Mouse (Mus musculus) hindbrain, embryonic 11.5 days (tissue): ENCODE measurements at regions not wholly inside any gene's neighbourhood (a gene's known extent, or its start where the extent isn't known, plus 50 kb on each side); places are given as distances from the start of the nearest gene placed in this dataset.

Experiments used
- ATAC-seq: fragments of 200-750 bp; cut with Nextera tagmentation; 2 replicates; pipeline ENCODE4 v1.8.0; 2017; ENCODE audit warnings: mild to moderate bottlenecking, moderate TSS enrichment, moderate library complexity; ENCODE audit not compliant: low FRiP score
- DNase-seq: peaks from one replicate; pipeline ENCODE4 v3.0.0-alpha.2; 2015; ENCODE audit warnings: low spot score
- H3K27ac ChIP-seq: fragments of 300-500 bp; sonication (generic); 2 replicates; pipeline ENCODE4 v1.5.1; 2014; ENCODE audit warnings: mild to moderate bottlenecking, low read depth, low read length
- H3K27me3 ChIP-seq: fragments of 300-500 bp; sonication (generic); 2 replicates; pipeline ENCODE4 v1.6.1; 2014; ENCODE audit warnings: mild to moderate bottlenecking, low read length, moderate library complexity, mixed read lengths; ENCODE audit not compliant: control insufficient read depth, insufficient read depth
- H3K36me3 ChIP-seq: fragments of 300-500 bp; sonication (generic); 2 replicates; pipeline ENCODE4 v1.6.1; 2014; ENCODE audit warnings: mild to moderate bottlenecking, low read length, moderate library complexity, mixed read lengths; ENCODE audit not compliant: control insufficient read depth, insufficient read depth
- H3K4me1 ChIP-seq: fragments of 300-500 bp; sonication (generic); replicated peaks from 2 replicates; pipeline ENCODE4 v1.6.1; 2014; ENCODE audit warnings: low read length, mixed read lengths; ENCODE audit not compliant: control insufficient read depth, insufficient read depth
- H3K4me2 ChIP-seq: fragments of 300-500 bp; sonication (generic); replicated peaks from 2 replicates; pipeline ENCODE4 v1.6.1; 2014; ENCODE audit warnings: mild to moderate bottlenecking, low read depth, low read length
- H3K4me3 ChIP-seq: fragments of 300-500 bp; sonication (generic); 2 replicates; pipeline ENCODE4 v1.5.1; 2014; ENCODE audit warnings: low read depth, low read length
- H3K9ac ChIP-seq: fragments of 300-500 bp; sonication (generic); 2 replicates; pipeline ENCODE4 v1.6.1; 2014; ENCODE audit warnings: low read depth, low read length
- H3K9me3 ChIP-seq: fragments of 300-500 bp; sonication (generic); 2 replicates; pipeline ENCODE4 v1.6.1; 2016; ENCODE audit warnings: low read length; ENCODE audit not compliant: control insufficient read depth
- WGBS: fragments of 180-500 bp; shearing (Covaris S2); extraction: QIAGEN DNeasy Blood & Tissue Kit; methylation state at CpG from one replicate; pipeline ENCODE4 v1.1.7; 2014; 5-methylcytosine and 5-hydroxymethylcytosine counted together

DNA sequence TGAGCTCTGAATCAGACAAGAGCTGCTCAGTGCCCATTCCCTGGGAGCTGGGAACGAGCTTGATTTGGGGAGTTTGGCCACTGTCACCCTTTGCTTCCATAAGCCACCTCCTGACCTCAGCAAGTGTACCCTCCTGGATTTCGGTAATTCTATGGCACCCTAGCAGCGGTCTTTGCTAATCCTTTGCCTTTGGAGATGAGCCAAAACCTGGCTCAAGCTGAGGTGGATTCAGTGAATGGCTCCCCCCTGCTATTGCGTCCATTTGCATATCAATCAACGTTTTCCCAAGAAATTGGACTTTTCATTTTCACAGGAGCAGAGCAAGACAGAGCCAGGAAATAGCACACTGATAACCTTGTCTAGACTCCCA lies 204.1 kb downstream of the 1700129C05Rik start:
- Histone ChIP-seq H3K27me3 (no peaks in the 10 kb centered on the region), H3K36me3 (no peaks in the 10 kb centered on the region), H3K4me2 (no peak overlapping the region), H3K9ac (no peak overlapping the region), H3K4me1 (no peaks in the 10 kb centered on the region), H3K9me3 (no peaks in the 10 kb centered on the region), H3K27ac (no peak overlapping the region), H3K4me3 (no peak overlapping the region)
- ATAC-seq: no peak
- no peak for DNase-seq
- WGBS: 46% methylated on average over 5 of the region's 5 CpGs

DNA sequence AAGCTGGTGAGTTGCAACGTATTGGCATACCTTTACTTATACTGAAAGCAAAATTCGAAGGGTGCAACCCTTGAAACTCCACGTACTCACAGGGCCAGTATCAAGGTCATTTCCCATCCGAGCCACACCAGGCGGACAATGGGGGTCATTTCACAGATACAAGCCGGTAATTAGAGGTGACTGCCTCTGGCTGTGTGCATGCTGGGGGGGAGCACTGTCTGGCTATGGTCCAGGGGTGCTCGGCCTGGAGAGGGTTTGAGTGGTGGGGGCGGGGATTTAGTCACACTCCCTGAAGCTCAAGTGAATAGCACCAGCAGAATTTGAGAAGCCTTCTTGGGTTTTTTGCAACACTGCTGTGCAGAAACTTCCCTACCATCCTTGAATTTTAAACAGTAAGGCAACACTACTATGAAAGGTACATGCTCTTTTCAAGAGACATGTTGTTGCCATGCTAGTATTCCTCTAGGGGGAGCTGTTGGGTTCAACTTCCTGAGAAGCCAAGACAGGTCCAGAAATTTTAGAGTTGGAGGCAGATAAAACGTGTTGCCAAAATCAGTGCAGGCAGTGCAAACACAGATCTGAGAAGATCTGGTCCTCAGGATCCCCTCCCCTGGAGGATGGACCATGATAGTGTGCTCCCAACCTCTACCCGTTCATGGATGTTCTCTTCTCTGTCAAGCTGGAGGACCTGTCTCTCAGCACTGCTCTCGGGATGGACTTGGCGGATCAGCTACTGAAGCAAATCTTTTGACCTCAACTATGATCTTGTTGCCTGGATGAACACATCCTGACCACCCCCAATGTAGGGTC lies 204.7 kb downstream of the 1700129C05Rik start:
- no peak overlapping the region for H3K9ac ChIP-seq
- H3K36me3 ChIP-seq: no peaks in the 10 kb centered on the region
- no peak overlapping the region; the same call in 1 of the 2 replicates for H3K4me2 ChIP-seq
- 37% methylated on average over 12 of the region's 12 CpGs for WGBS
- no peak overlapping the region for H3K4me3 ChIP-seq
- H3K27ac ChIP-seq: no peak overlapping the region
- DNase-seq (peak; percentile 54), ATAC-seq (peak; percentile 76)
- no peaks in the 10 kb centered on the region for H3K4me1 ChIP-seq
- H3K27me3 ChIP-seq: no peaks in the 10 kb centered on the region
- H3K9me3 ChIP-seq: no peaks in the 10 kb centered on the region

DNA sequence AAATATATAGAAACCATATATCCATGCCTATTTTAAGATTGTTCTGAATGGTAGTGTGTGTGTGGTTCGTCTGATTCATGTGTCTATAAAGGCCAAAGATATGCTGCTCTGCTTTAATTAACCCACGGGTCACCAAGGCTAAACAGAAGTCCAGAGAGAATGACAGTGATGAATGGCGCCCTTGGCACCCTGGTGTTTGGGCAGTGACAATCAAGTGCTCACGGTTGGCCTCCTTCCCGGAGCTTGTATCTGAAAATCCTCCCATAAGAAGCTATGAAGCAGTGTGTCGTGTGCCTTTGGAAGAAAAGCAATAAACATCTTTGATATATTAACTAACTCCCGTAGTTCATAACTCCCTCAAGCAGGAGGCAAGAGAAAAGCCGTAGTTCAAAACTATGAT lies 205.4 kb downstream of the 1700129C05Rik start:
- Histone ChIP-seq H3K4me2 (no peak overlapping the region), H3K4me3 (no peak overlapping the region), H3K36me3 (no peaks in the 10 kb centered on the region), H3K9me3 (no peaks in the 10 kb centered on the region), H3K4me1 (no peaks in the 10 kb centered on the region), H3K9ac (no peak overlapping the region), H3K27ac (no peak overlapping the region), H3K27me3 (no peaks in the 10 kb centered on the region)
- WGBS: 17% methylated on average over 8 of the region's 8 CpGs
- ATAC-seq (peak; percentile 84), DNase-seq (peak; percentile 74)

DNA sequence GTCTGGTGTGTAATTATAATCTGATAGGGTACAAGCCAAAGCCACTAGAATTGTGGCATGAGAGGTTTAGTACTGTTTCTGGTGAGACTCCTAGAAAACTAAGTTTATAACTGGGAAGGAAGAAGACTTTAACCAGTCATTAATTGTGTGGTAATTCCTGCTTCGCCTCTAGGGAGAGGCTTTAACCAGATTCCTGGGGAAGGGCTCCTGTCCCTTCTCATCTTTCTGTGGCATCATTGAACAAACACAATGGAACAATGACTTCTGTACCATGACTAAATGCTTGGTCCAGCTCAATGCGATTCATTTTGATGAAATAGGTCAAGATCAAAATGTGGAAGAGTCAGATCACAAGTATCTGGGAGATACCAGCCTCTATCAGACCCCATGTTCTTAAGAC lies 206.6 kb downstream of the 1700129C05Rik start:
- H3K9me3 ChIP-seq: no peaks in the 10 kb centered on the region
- no peak overlapping the region for H3K4me2 ChIP-seq
- ATAC-seq (no peak), DNase-seq (peak; percentile 15)
- 30% methylated on average over 2 of the region's 2 CpGs for WGBS
- H3K9ac ChIP-seq: no peak overlapping the region
- H3K4me1 ChIP-seq: no peaks in the 10 kb centered on the region
- H3K36me3 ChIP-seq: no peaks in the 10 kb centered on the region
- no peak overlapping the region for H3K4me3 ChIP-seq
- H3K27me3 ChIP-seq: no peaks in the 10 kb centered on the region
- H3K27ac ChIP-seq: no peak overlapping the region

DNA sequence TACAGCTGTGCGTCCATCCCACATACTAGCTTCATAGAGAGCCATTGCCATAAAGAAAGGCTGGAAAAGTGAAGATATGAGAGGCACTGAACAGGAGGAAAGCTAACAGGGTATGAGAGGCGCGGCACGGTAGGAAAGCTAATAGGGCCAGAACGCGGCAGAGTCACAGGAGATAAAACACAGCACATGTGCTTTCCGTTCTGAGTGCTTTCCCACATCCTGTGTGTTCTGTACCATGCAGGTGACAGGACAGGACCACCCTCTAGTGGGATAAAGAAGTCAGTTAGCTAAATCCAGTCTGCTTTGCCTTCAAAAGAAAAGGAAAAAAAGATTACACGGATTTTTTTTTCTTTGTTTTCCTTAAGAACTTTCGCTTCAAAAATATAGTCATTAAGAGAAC lies 224.8 kb downstream of the 1700129C05Rik start:
- H3K4me1 ChIP-seq: no peaks in the 10 kb centered on the region
- ATAC-seq (no peak), DNase-seq (no peak)
- 84% methylated on average over 9 of the region's 9 CpGs for WGBS
- H3K9ac ChIP-seq: no peak overlapping the region
- H3K4me2 ChIP-seq: no peak overlapping the region
- H3K9me3 ChIP-seq: no peaks in the 10 kb centered on the region
- H3K4me3 ChIP-seq: no peak overlapping the region
- no peaks in the 10 kb centered on the region for H3K36me3 ChIP-seq
- no peak overlapping the region for H3K27ac ChIP-seq
- no peaks in the 10 kb centered on the region for H3K27me3 ChIP-seq

DNA sequence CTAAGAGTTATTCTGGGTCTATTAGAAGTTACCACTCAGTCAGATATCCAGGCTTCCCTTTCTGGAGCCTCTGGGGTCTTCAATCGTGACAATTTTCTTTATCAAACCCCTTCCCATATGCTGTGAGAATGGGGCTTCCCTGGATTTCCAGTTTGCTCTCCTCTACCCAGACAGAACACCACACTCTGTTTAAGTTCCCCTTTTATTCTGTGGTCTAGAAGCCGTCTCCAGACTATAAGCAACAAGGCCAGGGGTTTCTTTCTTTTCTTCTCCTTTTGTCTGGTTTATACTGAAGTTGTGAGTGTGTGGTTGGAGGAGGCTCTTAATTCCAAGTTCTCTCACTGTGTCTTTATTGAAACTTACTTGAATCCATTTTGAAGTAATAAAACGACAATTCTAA lies 225.5 kb downstream of the 1700129C05Rik start:
- no peaks in the 10 kb centered on the region for H3K4me1 ChIP-seq

DNA sequence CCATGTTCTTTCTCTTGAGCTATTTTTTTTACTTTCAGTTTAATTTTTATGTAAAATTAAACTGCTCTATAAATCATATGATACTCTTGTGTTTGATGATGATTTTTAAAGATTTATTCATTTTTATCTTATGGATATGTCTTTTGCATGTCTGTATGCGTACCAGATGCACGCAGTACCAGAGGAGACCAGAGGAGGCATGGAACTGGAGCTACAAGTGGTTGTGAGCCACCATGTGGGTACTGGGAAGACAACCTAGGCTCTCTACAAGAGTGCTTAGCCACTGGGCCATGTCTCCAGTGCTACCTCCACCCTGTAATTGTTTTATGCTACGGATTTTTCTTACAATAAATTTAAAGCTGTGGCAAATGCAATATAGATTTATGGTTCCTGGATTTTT lies 227.8 kb downstream of the 1700129C05Rik start:
- no peak overlapping the region for H3K4me3 ChIP-seq
- no peaks in the 10 kb centered on the region for H3K27me3 ChIP-seq
- H3K36me3 ChIP-seq: no peaks in the 10 kb centered on the region
- H3K4me2 ChIP-seq: no peak overlapping the region
- no peak overlapping the region for H3K27ac ChIP-seq
- H3K4me1 ChIP-seq: no peaks in the 10 kb centered on the region
- no peak for ATAC-seq
- no peak overlapping the region for H3K9ac ChIP-seq
- no peak for DNase-seq
- WGBS: 94% methylated on average over 3 of the region's 3 CpGs
- H3K9me3 ChIP-seq: no peaks in the 10 kb centered on the region

More for the DNA sequence above, 225.5 kb downstream of the 1700129C05Rik start:
- no peak overlapping the region for H3K4me3 ChIP-seq
- H3K9ac ChIP-seq: no peak overlapping the region
- H3K27me3 ChIP-seq: no peaks in the 10 kb centered on the region
- WGBS: 87% methylated on average over 3 of the region's 3 CpGs
- H3K36me3 ChIP-seq: no peaks in the 10 kb centered on the region
- no peaks in the 10 kb centered on the region for H3K9me3 ChIP-seq
- ATAC-seq (no peak), DNase-seq (no peak)
- no peak overlapping the region for H3K27ac ChIP-seq
- H3K4me2 ChIP-seq: no peak overlapping the region

DNA sequence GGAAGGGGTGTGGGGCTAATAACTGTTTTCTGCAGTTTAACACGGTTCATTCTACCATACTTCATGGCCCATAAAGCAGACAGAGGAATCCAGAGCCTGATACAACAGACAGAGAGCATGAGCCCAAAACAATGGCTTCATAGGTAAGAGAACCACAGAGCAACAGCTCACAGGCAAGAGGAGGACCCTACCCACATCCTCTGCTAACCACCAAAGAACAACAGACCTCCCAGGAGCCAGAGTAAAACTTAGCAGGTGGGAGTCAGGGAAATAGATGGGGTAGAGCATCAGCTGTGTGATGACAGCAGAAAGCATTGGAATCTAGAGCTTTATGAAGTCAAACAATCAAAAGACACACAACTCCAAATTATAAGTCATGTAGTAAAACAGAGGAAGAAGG lies 231.8 kb downstream of the 1700129C05Rik start:
- Histone ChIP-seq H3K27ac (no peak overlapping the region), H3K9ac (no peak overlapping the region), H3K9me3 (no peaks in the 10 kb centered on the region), H3K4me1 (no peaks in the 10 kb centered on the region), H3K4me2 (no peak overlapping the region), H3K27me3 (no peaks in the 10 kb centered on the region), H3K4me3 (no peak overlapping the region), H3K36me3 (no peaks in the 10 kb centered on the region)
- DNase-seq: no peak
- no peak for ATAC-seq
- 85% methylated on average over 1 of the region's 1 CpGs for WGBS

DNA sequence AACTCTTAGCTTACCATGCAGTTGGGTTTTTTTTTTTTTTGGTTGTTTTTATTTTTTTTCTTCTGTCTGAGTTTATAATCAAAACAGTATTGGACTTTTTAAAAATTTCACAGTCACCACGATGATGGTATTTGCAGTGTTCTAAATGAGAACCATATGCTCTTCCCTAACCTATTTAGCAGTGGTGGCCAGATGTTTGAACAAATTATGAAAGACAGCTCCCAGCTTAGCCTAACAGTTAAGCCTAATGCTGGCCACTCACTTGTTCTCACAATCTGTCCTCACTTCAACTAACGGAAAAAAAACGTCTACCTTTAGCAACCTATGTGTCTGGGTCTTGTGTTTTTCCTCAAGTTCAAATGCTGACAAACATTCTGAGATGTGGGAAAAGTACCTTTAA lies 234.8 kb downstream of the 1700129C05Rik start:
- ATAC-seq: no peak
- H3K27ac ChIP-seq: no peak overlapping the region
- no peaks in the 10 kb centered on the region for H3K9me3 ChIP-seq
- H3K4me2 ChIP-seq: no peak overlapping the region
- WGBS: 60% methylated on average over 3 of the region's 3 CpGs
- no peak overlapping the region for H3K9ac ChIP-seq
- H3K36me3 ChIP-seq: no peaks in the 10 kb centered on the region
- DNase-seq: peak; percentile 7
- H3K4me1 ChIP-seq: no peaks in the 10 kb centered on the region
- no peak overlapping the region for H3K4me3 ChIP-seq
- no peaks in the 10 kb centered on the region for H3K27me3 ChIP-seq
